In the genomic region with DNA sequence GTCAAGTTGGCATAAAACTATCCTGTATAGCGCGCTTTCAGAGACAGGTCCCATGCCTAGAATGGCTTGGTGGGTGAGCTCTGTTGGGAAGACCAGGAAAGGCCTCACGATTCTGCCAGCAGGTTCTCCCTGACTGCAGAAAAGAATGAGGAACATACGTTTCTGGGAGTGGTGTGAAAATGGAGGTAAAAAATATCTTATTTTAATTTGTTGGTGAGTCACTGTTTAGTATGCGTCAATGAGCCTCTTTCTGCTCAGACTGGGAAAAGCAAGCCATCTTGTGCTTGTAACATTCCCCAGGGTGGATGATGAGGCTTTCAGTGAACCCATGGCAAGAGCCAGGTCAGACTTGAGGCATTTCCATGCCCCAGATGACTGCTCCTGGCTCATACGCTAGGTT, we compare ENCODE assay signal across 16 mouse cellular contexts.
DNase-seq lines count a peak whose midpoint lies in the region; ATAC-seq and TF ChIP-seq lines count a peak whose summit lies in the region.
"Had no signal": no experiment of that assay in that cellular context is flagged by ENCODE, and none has a peak within 500 bp of the region (broad histone marks: within the 10 kb centered on the region; RNA-seq: fewer than 3 reads in every experiment).

No protein-coding gene starts in this region.

- WGBS in heart, embryonic 11.5 days (ENCODE audit: insufficient replicate concordance) = 91% methylated on average over 6 of the region's 6 CpGs
- WGBS in liver, embryonic 11.5 days = 86% methylated on average over 6 of the region's 6 CpGs
- WGBS in liver, postnatal 0 days (ENCODE audit: insufficient replicate concordance) = 76% methylated on average over 6 of the region's 6 CpGs
- 97% methylated on average over 6 of the region's 6 CpGs for WGBS in forebrain, embryonic 14.5 days

- no peak overlapping the region for H3K4me3 ChIP-seq in heart, embryonic 11.5 days (ENCODE audit: low read depth, low read length)
- H3K4me3 ChIP-seq in liver, embryonic 11.5 days (ENCODE audit: low read depth, low read length) = no peak overlapping the region
- no peak overlapping the region for H3K4me3 ChIP-seq in liver, postnatal 0 days (ENCODE audit: low read depth, low read length)
- H3K4me3 ChIP-seq in forebrain, embryonic 14.5 days (ENCODE audit: low read depth, low read length) = no peak overlapping the region
- H3K4me3 ChIP-seq: midbrain, embryonic 13.5 days had no signal

- DNase-seq in heart, adult 11 months = no peak
- no peak for DNase-seq in liver, embryonic 11.5 days (ENCODE audit: low spot score)
- DNase-seq in liver = no peak
- peak; percentile 18 for DNase-seq in c-Kit-positive CD71-positive TER-119-positive erythroid progenitor cells, embryonic 14.5 days (ENCODE audit: low spot score)
- DNase-seq in liver, postnatal 0 days = no peak
- no peak for DNase-seq in forebrain, embryonic 14.5 days (ENCODE audit: low spot score)
- DNase-seq: adrenal gland, postnatal 10 days; forebrain, postnatal 0 days; kidney, adult 18-20 months; kidney, postnatal 4 days; lung, postnatal 14 days had no signal

- H3K9ac ChIP-seq in heart, embryonic 11.5 days (ENCODE audit: low read depth, low read length) = no peak overlapping the region
- no peak overlapping the region for H3K9ac ChIP-seq in liver, embryonic 11.5 days (ENCODE audit: low read depth, low read length)
- no peak overlapping the region for H3K9ac ChIP-seq in liver, postnatal 0 days (replicated peaks)
- H3K9ac ChIP-seq in forebrain, embryonic 14.5 days (ENCODE audit: low read length) = no peak overlapping the region
- H3K9ac ChIP-seq: forebrain, postnatal 0 days; hindbrain, embryonic 14.5 days; midbrain, embryonic 13.5 days had no signal

- TF ChIP-seq CTCF in liver, postnatal 0 days (IDR thresholded peaks at IDR 0.05; ENCODE audit: low read depth) = no peak

- no peaks in the 10 kb centered on the region for H3K27me3 ChIP-seq in heart, embryonic 11.5 days (ENCODE audit: control insufficient read depth, insufficient read depth, low read length)
- no peaks in the 10 kb centered on the region for H3K27me3 ChIP-seq in liver, embryonic 11.5 days (replicated peaks; ENCODE audit: control insufficient read depth, insufficient read depth, low read length)
- H3K27me3 ChIP-seq in liver, postnatal 0 days (ENCODE audit: insufficient read depth, low read length) = no peaks in the 10 kb centered on the region
- H3K27me3 ChIP-seq in forebrain, embryonic 14.5 days (replicated peaks; ENCODE audit: control insufficient read depth, insufficient read depth, low read length) = no peaks in the 10 kb centered on the region
- H3K27me3 ChIP-seq: midbrain, embryonic 13.5 days had no signal

- peaks cover 14% of the 10 kb centered on the region for H3K36me3 ChIP-seq in heart, embryonic 11.5 days (ENCODE audit: control insufficient read depth, insufficient read depth, low read length)
- peaks cover 17% of the 10 kb centered on the region; the same call in 1 of the 2 replicates for H3K36me3 ChIP-seq in liver, embryonic 11.5 days (ENCODE audit: control insufficient read depth, insufficient read depth, low read length)
- peaks cover 29% of the 10 kb centered on the region for H3K36me3 ChIP-seq in liver, postnatal 0 days (replicated peaks; ENCODE audit: insufficient read depth, low read length)
- peaks cover 53% of the 10 kb centered on the region for H3K36me3 ChIP-seq in forebrain, embryonic 14.5 days (ENCODE audit: control insufficient read depth, insufficient read depth, low read length)

- H3K4me2 ChIP-seq in heart, embryonic 11.5 days = no peak overlapping the region
- H3K4me2 ChIP-seq in liver, embryonic 11.5 days = peak overlapping the region; percentile 34
- H3K4me2 ChIP-seq in liver, postnatal 0 days (ENCODE audit: low read depth, low read length) = no peak overlapping the region
- H3K4me2 ChIP-seq in forebrain, embryonic 14.5 days (ENCODE audit: low read length) = no peak overlapping the region
- H3K4me2 ChIP-seq: hindbrain, embryonic 14.5 days; midbrain, embryonic 13.5 days had no signal

- H3K4me1 ChIP-seq in heart, embryonic 11.5 days (ENCODE audit: control insufficient read depth, insufficient read depth, low read length) = peaks cover 4% of the 10 kb centered on the region
- H3K4me1 ChIP-seq in liver, embryonic 11.5 days (replicated peaks; ENCODE audit: control insufficient read depth, insufficient read depth, low read length) = peaks cover 10% of the 10 kb centered on the region
- 0 out of 2 replicates have a peak, but pooled peaks cover 3% of the 10 kb centered on the region for H3K4me1 ChIP-seq in liver, postnatal 0 days (ENCODE audit: insufficient read depth)
- H3K4me1 ChIP-seq in forebrain, embryonic 14.5 days (ENCODE audit: control insufficient read depth, insufficient read depth, low read length) = no peaks in the 10 kb centered on the region
- H3K4me1 ChIP-seq: midbrain, embryonic 13.5 days had no signal

- no peaks in the 10 kb centered on the region for H3K9me3 ChIP-seq in heart, embryonic 11.5 days (replicated peaks; ENCODE audit: control insufficient read depth, low read length)
- H3K9me3 ChIP-seq in liver, embryonic 11.5 days (ENCODE audit: control insufficient read depth, low read length) = no peaks in the 10 kb centered on the region
- H3K9me3 ChIP-seq in liver, postnatal 0 days (ENCODE audit: low read length) = no peaks in the 10 kb centered on the region
- H3K9me3 ChIP-seq in forebrain, embryonic 14.5 days (replicated peaks; ENCODE audit: control insufficient read depth, low read length) = no peaks in the 10 kb centered on the region
- H3K9me3 ChIP-seq: midbrain, embryonic 13.5 days had no signal

- ATAC-seq in heart, embryonic 11.5 days (replicated peaks; ENCODE audit: insufficient number of reproducible peaks, low FRiP score, low TSS enrichment) = no peak
- peak; percentile 8; the same call in 1 of the 2 replicates for ATAC-seq in liver, embryonic 11.5 days (replicated peaks; ENCODE audit: low FRiP score)
- 0 out of 2 replicates have a peak, but pooled peaks have one; percentile 9 for ATAC-seq in liver, postnatal 0 days
- ATAC-seq in inflammation-experienced regulatory T-cells, adult 6 months = no peak
- ATAC-seq in forebrain, embryonic 14.5 days = no peak
- ATAC-seq: forebrain, postnatal 0 days; midbrain, embryonic 13.5 days had no signal

- no peak for TF ChIP-seq EP300 in liver, postnatal 0 days (IDR thresholded peaks at IDR 0.05; ENCODE audit: low read depth)

- H3K27ac ChIP-seq in heart, embryonic 11.5 days (ENCODE audit: low read depth, low read length) = peak overlapping the region; percentile 6
- peak overlapping the region; percentile 80 for H3K27ac ChIP-seq in liver, embryonic 11.5 days (ENCODE audit: low read depth, low read length)
- H3K27ac ChIP-seq in liver, postnatal 0 days (ENCODE audit: low read depth) = peak overlapping the region; percentile 70
- H3K27ac ChIP-seq in forebrain, embryonic 14.5 days (ENCODE audit: low read depth, low read length) = no peak overlapping the region
- H3K27ac ChIP-seq: hindbrain, embryonic 14.5 days; midbrain, embryonic 13.5 days; stomach, postnatal 0 days had no signal

Comparison
In these comparisons a context has a peak if more than half of its experiments do, and no peak if none do; other contexts are left out.
1. ATAC-seq: peak in liver, embryonic 11.5 days (single experiment) and liver, postnatal 0 days (single experiment); none in heart, embryonic 11.5 days (single experiment), inflammation-experienced regulatory T-cells, adult 6 months (single experiment) and forebrain, embryonic 14.5 days (single experiment).